22 mouse cellular contexts compared by ENCODE assay signal in genomic region chr10:44444415-44444814, GRCm38 (mm10).
DNase-seq lines count a peak whose midpoint lies in the region; ATAC-seq lines count a peak whose summit lies in the region.
"Had no signal": no experiment of that assay in that cellular context is flagged by ENCODE, and none has a peak within 500 bp of the region (broad histone marks: within the 10 kb centered on the region; RNA-seq: fewer than 3 reads in every experiment).

No protein-coding gene starts in this region.

- ATAC-seq in CD4-positive, CD25-positive, alpha-beta regulatory T cell, adult 4 months: no peak
- ATAC-seq: forebrain, embryonic 13.5 days had no signal

- intact Hi-C loops in heart, postnatal 14 days (cut with DNase I): no loop called here

- peaks cover 24% of the 10 kb centered on the region; the same call in 1 of the 2 replicates for H3K36me3 ChIP-seq in limb, embryonic 10.5 days
- H3K36me3 ChIP-seq: embryonic facial prominence, embryonic 10.5 days had no signal

- no peaks in the 10 kb centered on the region for H3K27me3 ChIP-seq in limb, embryonic 10.5 days (ENCODE audit: low read depth, poor library complexity, severe bottlenecking)

- H3K27ac ChIP-seq in limb, embryonic 10.5 days: no peak overlapping the region
- H3K27ac ChIP-seq: embryonic facial prominence, embryonic 10.5 days; forebrain, embryonic 13.5 days; hindbrain, embryonic 14.5 days had no signal

- peak; percentile 50 for DNase-seq in CD4-positive, CD25-positive, alpha-beta regulatory T cell, adult 2 months (ENCODE audit: low read depth, low spot score)
- DNase-seq in heart, adult 11 months: peak; percentile 1
- DNase-seq in heart, postnatal 14 days: no peak
- DNase-seq in induced T-regulatory cell, adult 2 months (ENCODE audit: low read depth): peak; percentile 79
- DNase-seq in limb, embryonic 10.5 days (ENCODE audit: low spot score): no peak
- DNase-seq in ovary, postnatal 36 days (ENCODE audit: low spot score): no peak
- DNase-seq: adrenal gland, adult 8-10 months; adrenal gland, postnatal 36 days; B cell, adult 2 months; cerebellum, adult 11-12 months; cerebellum, postnatal 10 days; gastrocnemius, postnatal 36 days; heart, adult 18-20 months; heart, postnatal 10 days; kidney, adult 11 months; kidney, adult 9 months had no signal

- peaks cover 48% of the 10 kb centered on the region for H3K4me1 ChIP-seq in limb, embryonic 10.5 days

- no peak overlapping the region for H3K4me3 ChIP-seq in limb, embryonic 10.5 days
- H3K4me3 ChIP-seq: embryonic facial prominence, embryonic 10.5 days; forebrain, embryonic 13.5 days had no signal

- no peaks in the 10 kb centered on the region for H3K9me3 ChIP-seq in limb, embryonic 10.5 days (replicated peaks)
- H3K9me3 ChIP-seq: embryonic facial prominence, embryonic 10.5 days; forebrain, embryonic 13.5 days; G1E; heart, embryonic 10.5 days had no signal

- 81% methylated on average over 4 of the region's 4 CpGs for WGBS in limb, embryonic 10.5 days

Comparison
In these comparisons a context has a peak if more than half of its experiments do, and no peak if none do; other contexts are left out.
1. DNase-seq: peak in CD4-positive, CD25-positive, alpha-beta regulatory T cell, adult 2 months (single experiment), heart, adult 11 months (single experiment) and induced T-regulatory cell, adult 2 months (single experiment); none in heart, postnatal 14 days (0 of 2), limb, embryonic 10.5 days (single experiment) and ovary, postnatal 36 days (single experiment).